Comparison of ENCODE assay signal across 8 mouse cellular contexts in the genomic region with DNA sequence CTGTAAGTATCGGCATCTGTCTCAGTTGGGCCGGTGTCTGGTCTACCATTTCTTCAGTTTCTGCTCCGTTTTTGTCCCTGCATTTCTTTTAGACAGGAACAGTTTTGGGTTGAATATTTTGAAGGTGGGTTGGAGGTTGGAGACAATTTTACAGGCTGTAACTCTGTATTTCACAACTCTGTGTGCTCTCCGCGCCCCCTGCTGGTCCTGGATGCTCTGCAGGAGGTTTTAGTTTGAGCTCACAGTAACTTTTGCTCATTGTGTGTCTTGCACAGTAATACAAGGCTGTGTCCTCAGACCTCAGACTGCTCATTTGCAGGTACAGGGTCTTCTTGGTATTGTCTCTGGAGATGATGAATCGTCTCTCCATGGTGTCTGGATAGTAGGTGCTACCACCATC. TPM values are rescaled to one million over a fixed set of nuclear protein-coding genes. Genes with fewer than 3 reads are reported as not detected.
DNase-seq lines count a peak whose midpoint lies in the region; ATAC-seq and TF ChIP-seq lines count a peak whose summit lies in the region.
"Had no signal": no experiment of that assay in that cellular context is flagged by ENCODE, and none has a peak within 500 bp of the region (broad histone marks: within the 10 kb centered on the region; RNA-seq: fewer than 3 reads in every experiment).

No protein-coding gene starts in this region.

- no peak overlapping the region for H3K9ac ChIP-seq in forebrain, embryonic 14.5 days (ENCODE audit: low read length)

- H3K9me3 ChIP-seq in forebrain, embryonic 14.5 days (replicated peaks; ENCODE audit: control insufficient read depth, low read length) = peaks cover 15% of the 10 kb centered on the region

- no peak overlapping the region for H3K27ac ChIP-seq in forebrain, embryonic 14.5 days (ENCODE audit: low read depth, low read length)

- no peaks in the 10 kb centered on the region for H3K36me3 ChIP-seq in forebrain, embryonic 14.5 days (ENCODE audit: control insufficient read depth, insufficient read depth, low read length)

- H3K4me2 ChIP-seq in forebrain, embryonic 14.5 days (ENCODE audit: low read length) = no peak overlapping the region

- WGBS in lung, adult 2 months = 49% methylated on average over 6 of the region's 6 CpGs
- 54% methylated on average over 6 of the region's 6 CpGs for WGBS in forebrain, embryonic 14.5 days

- 0 out of 2 replicates have a peak, but pooled peaks have one; percentile 5 for TF ChIP-seq CTCF in lung, adult 2 months (IDR thresholded peaks at IDR 0.05; ENCODE audit: insufficient read depth, low read length)

- H3K27me3 ChIP-seq in forebrain, embryonic 14.5 days (replicated peaks; ENCODE audit: control insufficient read depth, insufficient read depth, low read length) = no peaks in the 10 kb centered on the region

- no peak for ATAC-seq in forebrain, embryonic 14.5 days

- H3K4me3 ChIP-seq in lung, adult 2 months (replicated peaks; ENCODE audit: extremely low read depth, low read depth, low read length) = no peak overlapping the region
- H3K4me3 ChIP-seq in forebrain, embryonic 14.5 days (ENCODE audit: low read depth, low read length) = no peak overlapping the region

- DNase-seq in lung, adult 2 months = no peak
- DNase-seq in lung, postnatal 25 days (ENCODE audit: low spot score) = no peak
- peak; percentile 45 for DNase-seq in NIH3T3 (ENCODE audit: low read depth)
- peak; percentile 41 for DNase-seq in c-Kit-positive CD71-negative TER-119-negative erythroid progenitor cells, embryonic 14.5 days (ENCODE audit: low read depth)
- DNase-seq in mesoderm, embryonic 11.5 days (ENCODE audit: low read depth, low spot score) = peak; percentile 16
- no peak for DNase-seq in frontal cortex, postnatal 10 days (ENCODE audit: low spot score in 2 of 2)
- DNase-seq in forebrain, embryonic 14.5 days (ENCODE audit: low spot score) = no peak

- TF ChIP-seq POLR2A in lung, adult 2 months (IDR thresholded peaks at IDR 0.05; ENCODE audit: borderline replicate concordance, extremely low read depth, low read depth, low read length) = no peak

- H3K4me1 ChIP-seq in lung, adult 2 months (ENCODE audit: control insufficient read depth, insufficient read depth, low read length) = no peaks in the 10 kb centered on the region
- H3K4me1 ChIP-seq in forebrain, embryonic 14.5 days (ENCODE audit: control insufficient read depth, insufficient read depth, low read length) = no peaks in the 10 kb centered on the region

RNA-seq across cellular contexts. Expression of gene Adam6a, which starts 34.5 kb away (rescaled TPM):
- polyA plus RNA-seq in lung, adult 2 months (2012; rRNA removed) = not detected in 2 replicates
- not detected in 2 replicates for polyA plus RNA-seq in forebrain, embryonic 14.5 days (2014; fragmentation: Nextera tagmentation; extraction: Ambion mirVana)
- polyA plus RNA-seq: liver, embryonic 16.5 days had no signal

Comparison
In these comparisons a context has a peak if more than half of its experiments do, and no peak if none do; other contexts are left out.
1. DNase-seq: peak in NIH3T3 (single experiment), c-Kit-positive CD71-negative TER-119-negative erythroid progenitor cells, embryonic 14.5 days (single experiment) and mesoderm, embryonic 11.5 days (single experiment); none in lung, adult 2 months (single experiment), lung, postnatal 25 days (single experiment), frontal cortex, postnatal 10 days (0 of 2) and forebrain, embryonic 14.5 days (single experiment).